Mouse (Mus musculus): ENCODE measurements around the gene Ctsf. TPM values are rescaled to one million over a fixed set of nuclear protein-coding genes. Genes with fewer than 3 reads are reported as not detected.

Ctsf gene
- polyA plus RNA-seq, 1 experiment from 2014 or later = 13.1 TPM

GRCm38 (mm10) chr19:4829156-4829555, 25.8 kb upstream of the Ctsf start:
- 83% methylated on average over 7 of the region's 7 CpGs for WGBS (ENCODE audit: insufficient replicate concordance)
- no peaks in the 10 kb centered on the region for H3K9me3 ChIP-seq (replicated peaks)
- H3K4me3 ChIP-seq = no peak overlapping the region
- no peak overlapping the region for H3K9ac ChIP-seq
- 0 out of 2 replicates have a peak, but pooled peaks cover 8% of the 10 kb centered on the region for H3K4me1 ChIP-seq
- ATAC-seq = no peak
- peaks cover 59% of the 10 kb centered on the region for H3K36me3 ChIP-seq
- no peaks in the 10 kb centered on the region for H3K27me3 ChIP-seq (replicated peaks)
- no peak overlapping the region for H3K4me2 ChIP-seq
- H3K27ac ChIP-seq = no peak overlapping the region

GRCm38 (mm10) chr19:4833977-4834376, 21.0 kb upstream of the Ctsf start:
- no peaks in the 10 kb centered on the region for H3K9me3 ChIP-seq (replicated peaks)
- no peak for ATAC-seq
- H3K36me3 ChIP-seq = peaks cover 37% of the 10 kb centered on the region
- H3K4me3 ChIP-seq = no peak overlapping the region
- 87% methylated on average over 8 of the region's 8 CpGs for WGBS (ENCODE audit: insufficient replicate concordance)
- no peak overlapping the region for H3K27ac ChIP-seq
- no peaks in the 10 kb centered on the region for H3K27me3 ChIP-seq (replicated peaks)
- H3K4me2 ChIP-seq = no peak overlapping the region
- no peak overlapping the region for H3K9ac ChIP-seq
- peaks cover 34% of the 10 kb centered on the region for H3K4me1 ChIP-seq

- H3K27ac ChIP-seq = no peak overlapping the region
- peaks cover 47% of the 10 kb centered on the region for H3K4me1 ChIP-seq
- no peak overlapping the region for H3K4me2 ChIP-seq
- H3K36me3 ChIP-seq = peaks cover 21% of the 10 kb centered on the region
- H3K4me3 ChIP-seq = no peak overlapping the region
- WGBS (ENCODE audit: insufficient replicate concordance) = 75% methylated on average over 2 of the region's 2 CpGs
- H3K27me3 ChIP-seq (replicated peaks) = peaks cover 17% of the 10 kb centered on the region
- ATAC-seq = no peak
- no peaks in the 10 kb centered on the region for H3K9me3 ChIP-seq (replicated peaks)
- no peak overlapping the region for H3K9ac ChIP-seq
Measured at GRCm38 (mm10) chr19:4836096-4836495, 18.8 kb upstream of the Ctsf start.

- WGBS (ENCODE audit: insufficient replicate concordance) = 87% methylated on average over 6 of the region's 6 CpGs
- Histone ChIP-seq H3K9me3 (replicated peaks) (no peaks in the 10 kb centered on the region), H3K4me2 (no peak overlapping the region), H3K4me1 (peaks cover 48% of the 10 kb centered on the region), H3K27me3 (replicated peaks) (peaks cover 27% of the 10 kb centered on the region), H3K9ac (no peak overlapping the region), H3K27ac (no peak overlapping the region), H3K36me3 (peaks cover 19% of the 10 kb centered on the region), H3K4me3 (no peak overlapping the region)
- no peak for ATAC-seq
Measured at GRCm38 (mm10) chr19:4837049-4837448, 17.9 kb upstream of the Ctsf start.

GRCm38 (mm10) chr19:4838526-4839140, 16.3 kb upstream of the Ctsf start:
- Histone ChIP-seq H3K9me3 (replicated peaks) (no peaks in the 10 kb centered on the region), H3K4me3 (peak overlapping the region; percentile 69), H3K27ac (peak overlapping the region; percentile 68), H3K9ac (peak overlapping the region; percentile 82), H3K27me3 (replicated peaks) (peaks cover 41% of the 10 kb centered on the region), H3K36me3 (peaks cover 6% of the 10 kb centered on the region), H3K4me1 (peaks cover 48% of the 10 kb centered on the region), H3K4me2 (peak overlapping the region; percentile 94)
- ATAC-seq = peak; percentile 56
- 32% methylated on average over 10 of the region's 10 CpGs for WGBS (ENCODE audit: insufficient replicate concordance)

- 0% methylated on average over 25 of the region's 25 CpGs for WGBS (ENCODE audit: insufficient replicate concordance)
- H3K4me2 ChIP-seq = peak within 1 kb of the TSS; percentile 94
- ATAC-seq = peak; percentile 99
- H3K4me1 ChIP-seq = peaks cover 48% of the 10 kb centered on the region
- H3K27ac ChIP-seq = peak within 1 kb of the TSS; percentile 68
- peak within 1 kb of the TSS; percentile 82 for H3K9ac ChIP-seq
- H3K9me3 ChIP-seq (replicated peaks) = no peaks in the 10 kb centered on the region
- H3K27me3 ChIP-seq (replicated peaks) = peaks cover 41% of the 10 kb centered on the region
- peak within 1 kb of the TSS; percentile 69 for H3K4me3 ChIP-seq
- H3K36me3 ChIP-seq = peaks cover 3% of the 10 kb centered on the region
Measured at GRCm38 (mm10) chr19:4839149-4839548, 15.8 kb upstream of the Ctsf start, which contains the start of the genes Ccs and Ccdc87. Ccs (minus strand) TSS chr19:4839332. Ccdc87 (plus strand) TSS chr19:4839366.

GRCm38 (mm10) chr19:4840848-4841247, 14.1 kb upstream of the Ctsf start:
- Histone ChIP-seq H3K36me3 (peaks cover 3% of the 10 kb centered on the region; the same call in 1 of the 2 replicates), H3K27me3 (replicated peaks) (peaks cover 41% of the 10 kb centered on the region), H3K9me3 (replicated peaks) (no peaks in the 10 kb centered on the region), H3K4me1 (peaks cover 52% of the 10 kb centered on the region), H3K9ac (no peak overlapping the region), H3K4me3 (no peak overlapping the region), H3K4me2 (no peak overlapping the region), H3K27ac (no peak overlapping the region)
- 61% methylated on average over 9 of the region's 9 CpGs for WGBS (ENCODE audit: insufficient replicate concordance)
- ATAC-seq = no peak

GRCm38 (mm10) chr19:4842611-4843010, 12.3 kb upstream of the Ctsf start:
- H3K4me3 ChIP-seq = no peak overlapping the region
- H3K27ac ChIP-seq = no peak overlapping the region
- H3K36me3 ChIP-seq = no peaks in the 10 kb centered on the region
- H3K4me2 ChIP-seq = no peak overlapping the region
- peaks cover 37% of the 10 kb centered on the region for H3K4me1 ChIP-seq
- H3K9ac ChIP-seq = no peak overlapping the region
- no peak for ATAC-seq
- 49% methylated on average over 2 of the region's 2 CpGs for WGBS (ENCODE audit: insufficient replicate concordance)
- no peaks in the 10 kb centered on the region for H3K9me3 ChIP-seq (replicated peaks)
- peaks cover 48% of the 10 kb centered on the region for H3K27me3 ChIP-seq (replicated peaks)

GRCm38 (mm10) chr19:4845846-4846245, 9.1 kb upstream of the Ctsf start:
- no peaks in the 10 kb centered on the region for H3K36me3 ChIP-seq
- peaks cover 8% of the 10 kb centered on the region; the same call in 1 of the 2 replicates for H3K4me1 ChIP-seq
- H3K4me3 ChIP-seq = no peak overlapping the region
- H3K9me3 ChIP-seq (replicated peaks) = no peaks in the 10 kb centered on the region
- 37% methylated on average over 2 of the region's 2 CpGs for WGBS (ENCODE audit: insufficient replicate concordance)
- H3K27ac ChIP-seq = no peak overlapping the region
- no peak for ATAC-seq
- no peak overlapping the region for H3K4me2 ChIP-seq
- no peak overlapping the region for H3K9ac ChIP-seq
- peaks cover 62% of the 10 kb centered on the region for H3K27me3 ChIP-seq (replicated peaks)

GRCm38 (mm10) chr19:4847490-4847889, 7.4 kb upstream of the Ctsf start:
- ATAC-seq = no peak
- WGBS (ENCODE audit: insufficient replicate concordance) = 23% methylated on average over 7 of the region's 7 CpGs
- Histone ChIP-seq H3K27ac (no peak overlapping the region), H3K36me3 (no peaks in the 10 kb centered on the region), H3K9me3 (replicated peaks) (no peaks in the 10 kb centered on the region), H3K4me2 (no peak overlapping the region), H3K27me3 (replicated peaks) (peaks cover 60% of the 10 kb centered on the region), H3K9ac (no peak overlapping the region), H3K4me1 (0 out of 2 replicates have a peak, but pooled peaks cover 5% of the 10 kb centered on the region), H3K4me3 (no peak overlapping the region)

GRCm38 (mm10) chr19:4849800-4850199, 5.1 kb upstream of the Ctsf start:
- no peak for ATAC-seq
- no peak overlapping the region for H3K4me3 ChIP-seq
- no peak overlapping the region for H3K27ac ChIP-seq
- H3K9ac ChIP-seq = no peak overlapping the region
- H3K4me1 ChIP-seq = peaks cover 9% of the 10 kb centered on the region
- H3K27me3 ChIP-seq (replicated peaks) = peaks cover 66% of the 10 kb centered on the region
- H3K9me3 ChIP-seq (replicated peaks) = no peaks in the 10 kb centered on the region
- H3K4me2 ChIP-seq = no peak overlapping the region
- no peaks in the 10 kb centered on the region for H3K36me3 ChIP-seq
- WGBS (ENCODE audit: insufficient replicate concordance) = 39% methylated on average over 4 of the region's 4 CpGs

- WGBS (ENCODE audit: insufficient replicate concordance) = 42% methylated on average over 5 of the region's 5 CpGs
- Histone ChIP-seq H3K9ac (no peak overlapping the region), H3K4me1 (peaks cover 14% of the 10 kb centered on the region), H3K4me3 (no peak overlapping the region), H3K27me3 (replicated peaks) (peaks cover 71% of the 10 kb centered on the region), H3K4me2 (no peak overlapping the region), H3K9me3 (replicated peaks) (no peaks in the 10 kb centered on the region), H3K36me3 (no peaks in the 10 kb centered on the region), H3K27ac (no peak overlapping the region)
- ATAC-seq = no peak
Measured at GRCm38 (mm10) chr19:4850281-4850680, 4.6 kb upstream of the Ctsf start.

- Histone ChIP-seq H3K4me3 (peak overlapping the region; percentile 61), H3K9me3 (replicated peaks) (no peaks in the 10 kb centered on the region), H3K9ac (peak overlapping the region; percentile 66), H3K27ac (no peak overlapping the region), H3K27me3 (replicated peaks) (peaks cover 66% of the 10 kb centered on the region), H3K4me2 (peak overlapping the region; percentile 86), H3K4me1 (peaks cover 49% of the 10 kb centered on the region), H3K36me3 (no peaks in the 10 kb centered on the region)
- WGBS (ENCODE audit: insufficient replicate concordance) = 4% methylated on average over 14 of the region's 14 CpGs
- ATAC-seq = no peak
Measured at GRCm38 (mm10) chr19:4855470-4855820, 515 bp downstream of the Ctsf start.

All from liver, embryonic 12.5 days (tissue).